Mouse (Mus musculus): ENCODE results near the gene Syn3.

The Syn3 gene

GRCm38 (mm10) chr10:86006455-86006854, 492.2 kb downstream of the Syn3 start:
- peak; percentile 66 for DNase-seq (ENCODE audit: low read depth, low spot score)
